Mouse (Mus musculus) inflammation-experienced regulatory T-cells, adult 6 months (primary cell): Measurements from ENCODE around the gene C87414. TPM values are rescaled to one million over a fixed set of nuclear protein-coding genes. Genes with fewer than 3 reads are reported as not detected.
"Not testable (repeated sequence)": the region's sequence is repeated elsewhere in the genome, so short reads cannot be mapped to it uniquely, and the experiment has no call there.

Experiments used
- ATAC-seq: one replicate; pipeline ENCODE4 v1.8.0; 2017
- polyA plus RNA-seq, 3 experiments: library from polyadenylated mRNA; unstranded; fragments of 100-300 nt; shearing (Covaris generic); gene quantifications; one replicate each; pipeline ENCODE4 v1.2.1; 2017

C87414 gene
- not detected for polyA plus RNA-seq

DNA sequence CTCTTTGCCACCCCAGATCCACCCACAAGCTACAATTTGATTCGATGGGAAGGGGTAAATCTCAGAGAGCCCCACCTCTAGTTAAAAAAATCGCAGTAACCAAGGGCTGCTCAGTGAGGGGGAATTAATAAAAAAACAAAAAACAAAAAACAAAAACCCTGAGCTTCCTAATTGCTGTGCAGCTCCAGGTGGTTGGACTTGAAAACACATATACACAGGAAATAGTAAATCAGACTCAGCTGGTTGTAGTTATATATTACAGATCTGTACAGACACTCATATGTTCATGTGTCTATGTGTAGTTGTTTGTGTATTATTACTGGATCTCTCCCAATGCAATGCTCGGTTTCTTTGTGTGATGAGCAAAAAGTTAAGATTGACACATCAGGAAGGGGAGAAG, at the start of gene C87414:
Gene C87414, minus strand, starts transcription at position 101 of the 400 bp plus-strand sequence.
- not testable (repeated sequence) for ATAC-seq

- ATAC-seq = not testable (repeated sequence)
Measured at GRCm38 (mm10) chr5:93684661-93685060, 13.3 kb upstream of the C87414 start.

Other genes starting within 250 kb of the C87414 start
- gene Gm16427, start 131.4 kb downstream of the C87414 start, polyA plus RNA-seq = not detected
- gene Gm7792, start 172.2 kb upstream of the C87414 start, polyA plus RNA-seq = not detected